Mouse (Mus musculus) forebrain, embryonic 16.5 days (tissue): ENCODE measurements around the gene Ctrc. TPM values are rescaled to one million over a fixed set of nuclear protein-coding genes. Genes with fewer than 3 reads are reported as not detected.

Source experiments
- ATAC-seq: fragments of 200-750 bp; cut with Nextera tagmentation; 2 replicates; pipeline ENCODE4 v1.8.0; 2017; ENCODE audit warnings: mild to moderate bottlenecking, moderate library complexity
- H3K27ac ChIP-seq: fragments of 300-500 bp; sonication (generic); 2 replicates; pipeline ENCODE4 v1.5.1; 2014; ENCODE audit warnings: low read length, control low read depth
- H3K27me3 ChIP-seq: fragments of 300-500 bp; sonication (generic); replicated peaks from 2 replicates; pipeline ENCODE4 v1.6.1; 2014; ENCODE audit warnings: low read length; ENCODE audit not compliant: control insufficient read depth, insufficient read depth
- H3K36me3 ChIP-seq: fragments of 300-500 bp; sonication (generic); 2 replicates; pipeline ENCODE4 v1.6.1; 2014; ENCODE audit not compliant: control insufficient read depth, insufficient read depth
- H3K4me1 ChIP-seq: fragments of 300-500 bp; sonication (generic); replicated peaks from 2 replicates; pipeline ENCODE4 v1.6.1; 2014; ENCODE audit warnings: low read length; ENCODE audit not compliant: control insufficient read depth, insufficient read depth
- H3K4me2 ChIP-seq: fragments of 300-500 bp; sonication (generic); 2 replicates; pipeline ENCODE4 v1.6.1; 2014; ENCODE audit warnings: mild to moderate bottlenecking, low read length, control low read depth
- H3K4me3 ChIP-seq: fragments of 300-500 bp; sonication (generic); replicated peaks from 2 replicates; pipeline ENCODE4 v1.5.1; 2014; ENCODE audit warnings: mild to moderate bottlenecking, low read length, control low read depth
- H3K9ac ChIP-seq: fragments of 300-500 bp; sonication (generic); replicated peaks from 2 replicates; pipeline ENCODE4 v1.6.1; 2014; ENCODE audit warnings: low read depth, low read length, control low read depth
- H3K9me3 ChIP-seq: fragments of 300-500 bp; sonication (generic); 2 replicates; pipeline ENCODE4 v1.6.1; 2016; ENCODE audit warnings: low read length; ENCODE audit not compliant: control insufficient read depth
- WGBS: fragments of 180-500 bp; shearing (Covaris S2); extraction: QIAGEN DNeasy Blood & Tissue Kit; methylation state at CpG from one replicate; pipeline ENCODE4 v1.1.7; 2014; 5-methylcytosine and 5-hydroxymethylcytosine counted together
- polyA plus RNA-seq: library from polyadenylated mRNA; unstranded; fragments of >200 nt; fragmentation: Nextera tagmentation; extraction: Ambion mirVana; gene quantifications from 2 replicates; pipeline ENCODE4 v1.2.1, GENCODE M21; 2015

The Ctrc gene
- polyA plus RNA-seq, 1 experiment from 2014 or later = not detected

DNA sequence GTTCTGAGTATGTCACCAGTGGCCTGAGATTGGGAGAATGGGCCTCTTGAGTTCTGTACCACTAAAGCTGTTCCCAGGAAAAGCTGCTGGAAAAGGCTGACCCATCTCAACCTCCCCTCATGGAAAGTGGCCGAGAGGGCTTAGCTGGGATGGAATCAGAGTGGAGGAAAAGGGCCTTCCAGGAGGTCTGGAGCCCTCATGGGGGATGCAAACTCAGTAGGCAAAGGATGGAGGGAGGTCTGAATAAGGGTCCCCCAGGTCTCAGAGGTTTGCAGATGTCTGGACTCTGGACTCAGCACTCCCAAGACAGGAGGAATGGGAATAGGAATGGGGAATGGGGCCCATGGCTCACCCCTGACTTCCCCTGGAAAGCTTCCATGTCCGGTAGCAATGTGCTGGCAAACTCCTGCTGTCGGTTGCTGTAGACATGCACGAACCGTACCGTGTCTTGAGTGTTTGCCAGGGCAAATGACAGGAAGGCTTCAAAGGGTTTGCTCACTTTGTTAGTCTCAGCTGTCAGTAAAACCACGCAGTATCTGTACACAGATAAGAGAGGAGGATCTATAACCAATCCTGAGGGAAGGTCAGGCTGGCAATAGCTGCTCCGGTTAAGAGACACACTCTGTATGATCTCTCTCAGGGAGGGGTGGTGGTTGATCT lies 76.5 kb downstream of the Ctrc start:
- Histone ChIP-seq H3K9me3 (no peaks in the 10 kb centered on the region), H3K4me3 (no peak overlapping the region), H3K27ac (no peak overlapping the region), H3K4me1 (peaks cover 19% of the 10 kb centered on the region), H3K4me2 (no peak overlapping the region), H3K36me3 (peaks cover 11% of the 10 kb centered on the region), H3K27me3 (no peaks in the 10 kb centered on the region), H3K9ac (no peak overlapping the region)
- WGBS = 82% methylated on average over 8 of the region's 8 CpGs
- ATAC-seq = no peak

DNA sequence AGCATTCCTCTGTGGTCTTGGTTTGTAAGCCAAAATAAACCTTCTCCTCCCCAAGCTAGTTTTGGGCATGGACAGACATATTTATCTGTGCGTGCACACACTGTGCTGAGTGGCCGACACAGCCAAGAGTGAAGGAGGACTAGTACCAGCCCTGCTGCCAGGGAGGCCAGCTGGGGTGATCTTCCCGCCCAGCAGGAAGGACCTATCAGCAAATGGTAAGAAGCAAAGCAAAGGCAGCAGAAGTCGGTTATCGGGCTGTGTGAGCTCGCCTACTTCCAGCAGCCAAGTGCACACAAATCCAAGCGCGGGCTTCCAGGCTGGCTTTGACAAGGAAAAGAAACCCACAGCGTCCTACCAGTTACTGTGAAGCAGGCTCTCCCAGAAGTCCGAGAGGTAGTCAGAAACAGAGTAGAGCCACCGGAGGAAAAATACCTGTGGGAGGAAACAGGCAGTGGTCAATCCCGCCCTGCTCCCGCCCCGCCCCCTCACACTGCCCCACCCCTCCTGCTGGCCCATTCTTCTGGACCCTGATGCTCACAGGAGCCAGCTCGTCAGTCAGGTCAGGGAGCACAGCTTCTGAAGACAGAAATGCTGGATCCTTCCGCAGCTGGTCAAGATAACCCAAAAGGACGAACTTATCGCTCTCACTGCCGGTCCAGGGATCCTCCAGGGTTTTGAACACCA lies 78.7 kb downstream of the Ctrc start:
- 68% methylated on average over 19 of the region's 19 CpGs for WGBS
- Histone ChIP-seq H3K27ac (peak overlapping the region; percentile 82), H3K4me3 (no peak overlapping the region), H3K9me3 (no peaks in the 10 kb centered on the region), H3K4me1 (peaks cover 19% of the 10 kb centered on the region), H3K9ac (no peak overlapping the region), H3K36me3 (peaks cover 19% of the 10 kb centered on the region), H3K4me2 (no peak overlapping the region), H3K27me3 (no peaks in the 10 kb centered on the region)
- peak; percentile 51 for ATAC-seq

DNA sequence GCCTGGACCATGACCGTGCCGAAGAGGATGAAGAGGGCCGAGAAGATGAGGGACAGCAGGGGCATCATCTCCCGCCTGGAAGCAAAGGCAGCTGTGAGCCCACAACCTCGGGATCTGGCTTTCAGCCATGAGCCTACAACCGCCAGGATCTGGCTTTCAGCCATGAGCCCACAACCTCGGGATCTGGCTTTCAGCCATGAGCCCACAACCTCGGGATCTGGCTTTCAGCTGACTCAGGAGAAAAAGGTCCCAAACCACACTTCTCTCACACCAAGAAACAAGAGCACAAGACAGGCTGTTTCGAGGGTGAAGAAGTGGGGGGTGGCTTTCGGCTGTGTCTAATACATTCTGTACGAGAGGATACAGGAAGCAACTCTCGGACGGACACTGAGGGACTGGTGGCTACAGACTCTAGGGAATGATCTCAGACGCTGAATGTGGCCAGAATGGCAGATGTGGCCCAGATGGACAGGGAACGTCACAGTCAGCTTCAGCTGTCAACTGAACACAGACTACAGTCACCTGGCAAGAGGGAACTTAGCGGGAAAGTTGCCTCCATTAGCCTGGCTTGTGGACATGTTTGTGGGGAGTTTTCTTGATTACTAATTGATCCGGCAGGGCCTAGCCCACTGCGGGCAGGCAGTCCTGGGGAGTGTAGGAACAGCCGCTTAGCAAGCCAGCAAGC lies 79.3 kb downstream of the Ctrc start:
- Histone ChIP-seq H3K4me1 (peaks cover 19% of the 10 kb centered on the region), H3K36me3 (peaks cover 21% of the 10 kb centered on the region), H3K9me3 (no peaks in the 10 kb centered on the region), H3K4me2 (peak overlapping the region; percentile 20), H3K27ac (peak overlapping the region; percentile 82), H3K27me3 (no peaks in the 10 kb centered on the region), H3K9ac (0 out of 2 replicates have a peak overlapping the region, but pooled peaks have one; percentile 11), H3K4me3 (no peak overlapping the region)
- 25% methylated on average over 19 of the region's 19 CpGs for WGBS
- ATAC-seq = peak; percentile 79

DNA sequence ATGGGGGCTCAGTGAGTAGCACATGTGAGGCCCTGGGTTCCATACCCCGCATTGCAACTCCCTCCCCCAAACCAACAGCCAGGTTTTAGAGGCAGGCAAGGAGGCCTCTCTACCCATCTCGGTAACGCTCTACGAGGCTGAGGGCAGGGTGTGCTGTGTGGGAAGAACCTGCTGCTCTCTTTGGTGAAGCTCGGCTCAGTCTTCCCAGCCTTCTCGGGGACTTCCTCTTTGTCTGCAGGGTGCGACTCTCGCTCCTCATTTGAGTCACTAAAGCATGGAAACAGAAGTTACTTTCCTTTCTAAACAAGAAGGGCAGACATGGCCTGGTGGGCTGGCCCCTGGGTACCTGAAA lies 79.9 kb downstream of the Ctrc start:
- Histone ChIP-seq H3K9ac (no peak overlapping the region), H3K4me2 (peak overlapping the region; percentile 20), H3K27ac (peak overlapping the region; percentile 82), H3K9me3 (no peaks in the 10 kb centered on the region), H3K36me3 (peaks cover 24% of the 10 kb centered on the region), H3K4me1 (peaks cover 19% of the 10 kb centered on the region), H3K4me3 (no peak overlapping the region), H3K27me3 (no peaks in the 10 kb centered on the region)
- WGBS = 49% methylated on average over 8 of the region's 8 CpGs
- ATAC-seq = peak; percentile 51

DNA sequence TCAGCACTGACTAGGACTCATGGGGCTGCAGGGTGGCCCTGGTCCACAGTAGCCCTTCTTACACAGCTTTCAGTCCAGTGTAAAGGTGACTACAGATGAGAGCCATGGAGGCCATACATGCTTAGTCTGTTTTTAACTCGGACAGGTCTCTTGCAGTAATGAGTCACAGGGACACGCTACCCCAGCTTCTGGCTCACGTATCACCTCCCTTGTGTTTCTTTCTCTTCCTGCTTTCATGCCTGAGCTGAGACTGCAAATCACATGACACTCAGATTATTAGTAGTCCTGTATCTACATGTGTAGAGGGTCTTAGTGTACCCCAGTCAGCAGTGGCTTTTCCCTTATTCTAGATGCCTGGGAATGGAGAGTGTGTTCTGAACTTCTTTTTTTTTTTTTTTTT lies 81.2 kb downstream of the Ctrc start:
- H3K4me2 ChIP-seq = no peak overlapping the region
- ATAC-seq = no peak
- H3K4me1 ChIP-seq = peaks cover 19% of the 10 kb centered on the region
- no peak overlapping the region for H3K4me3 ChIP-seq
- H3K27ac ChIP-seq = no peak overlapping the region
- 95% methylated on average over 3 of the region's 3 CpGs for WGBS
- no peak overlapping the region for H3K9ac ChIP-seq
- peaks cover 24% of the 10 kb centered on the region for H3K36me3 ChIP-seq
- H3K27me3 ChIP-seq = no peaks in the 10 kb centered on the region
- H3K9me3 ChIP-seq = no peaks in the 10 kb centered on the region

Other genes starting within 250 kb of the Ctrc start
- 18.8 and 27.8 TPM in 2 replicates for gene Fblim1, start 240.3 kb downstream of the Ctrc start, polyA plus RNA-seq
- 0.13 and 0.19 TPM in 2 replicates for gene Tmem82, start 227.7 kb downstream of the Ctrc start, polyA plus RNA-seq
- 0.08 TPM in 1 of 2 replicates, not detected in the other for gene Slc25a34, start 222.5 kb downstream of the Ctrc start, polyA plus RNA-seq
- gene Plekhm2, start 181.5 kb downstream of the Ctrc start, polyA plus RNA-seq = 5.0 and 7.0 TPM in 2 replicates
- 0.99 and 1.4 TPM in 2 replicates for gene Rsc1a1, start 160.8 kb downstream of the Ctrc start, polyA plus RNA-seq
- 13.1 and 14.3 TPM in 2 replicates for gene Ddi2, start 122.9 kb downstream of the Ctrc start, polyA plus RNA-seq
- not detected in 2 replicates for gene Agmat, start 99.7 kb downstream of the Ctrc start, polyA plus RNA-seq
- gene Dnajc16, start 55.4 kb downstream of the Ctrc start, polyA plus RNA-seq = 5.3 and 6.4 TPM in 2 replicates
- gene Casp9, start 52.7 kb downstream of the Ctrc start, polyA plus RNA-seq = 15.8 and 16.6 TPM in 2 replicates
- not detected in 2 replicates for gene Cela2a, start 20.2 kb downstream of the Ctrc start, polyA plus RNA-seq
- gene Efhd2, start 28.6 kb upstream of the Ctrc start, polyA plus RNA-seq = 69.9 and 76.8 TPM in 2 replicates
- gene Fhad1, start 168.7 kb upstream of the Ctrc start, polyA plus RNA-seq = 1.6 and 1.8 TPM in 2 replicates
- 6.5 and 8.6 TPM in 2 replicates for gene Tmem51, start 237.9 kb upstream of the Ctrc start, polyA plus RNA-seq